Mouse (Mus musculus): Measurements from ENCODE around the gene Dock1.

Gene Dock1

GRCm38 (mm10) chr7:134696126-134696979 lies 25.9 kb downstream of the Dock1 start:
- no peak for DNase-seq

DNA sequence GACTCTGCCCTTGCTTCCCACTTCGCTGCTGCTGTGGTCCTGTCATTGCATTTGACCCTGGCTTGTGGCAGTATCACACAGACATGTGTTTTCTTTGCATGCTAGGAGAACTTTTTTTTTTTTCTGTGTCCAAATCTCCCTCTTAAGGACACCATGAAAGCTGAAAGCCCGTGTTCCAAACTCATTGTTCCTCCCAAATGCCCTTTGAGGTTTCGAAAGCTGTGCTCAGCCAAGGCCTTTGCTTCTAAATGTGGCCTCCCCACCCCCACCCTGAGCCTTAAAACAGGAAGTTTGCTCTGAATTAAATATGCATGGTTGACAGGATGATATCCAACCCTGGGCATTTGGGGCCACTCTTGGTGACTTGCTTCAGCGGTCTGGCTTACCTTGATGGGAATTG lies 27.0 kb downstream of the Dock1 start:
- DNase-seq = no peak

GRCm38 (mm10) chr7:134698246-134698645 lies 27.8 kb downstream of the Dock1 start:
- no peak for DNase-seq

DNA sequence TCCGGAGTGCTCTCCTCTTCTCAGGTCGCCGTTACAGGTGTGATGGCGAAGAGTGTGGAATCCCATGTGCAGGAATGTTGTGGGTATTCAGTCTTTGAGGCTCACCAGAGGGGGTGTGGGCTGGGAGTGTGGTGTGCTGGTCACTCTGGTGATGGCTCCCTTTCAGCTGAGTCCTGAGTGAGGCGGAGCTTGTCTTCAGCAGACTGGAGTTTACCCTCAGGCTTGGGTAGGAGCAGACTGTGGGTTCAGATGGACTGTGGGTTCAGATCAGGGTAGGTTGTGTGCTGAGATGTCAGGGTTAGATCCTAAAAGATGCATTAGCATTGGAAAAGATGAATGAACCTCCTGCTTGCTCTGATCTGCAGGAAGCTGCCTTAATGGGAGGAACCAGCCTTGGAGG lies 29.5 kb downstream of the Dock1 start:
- DNase-seq = no peak

DNA sequence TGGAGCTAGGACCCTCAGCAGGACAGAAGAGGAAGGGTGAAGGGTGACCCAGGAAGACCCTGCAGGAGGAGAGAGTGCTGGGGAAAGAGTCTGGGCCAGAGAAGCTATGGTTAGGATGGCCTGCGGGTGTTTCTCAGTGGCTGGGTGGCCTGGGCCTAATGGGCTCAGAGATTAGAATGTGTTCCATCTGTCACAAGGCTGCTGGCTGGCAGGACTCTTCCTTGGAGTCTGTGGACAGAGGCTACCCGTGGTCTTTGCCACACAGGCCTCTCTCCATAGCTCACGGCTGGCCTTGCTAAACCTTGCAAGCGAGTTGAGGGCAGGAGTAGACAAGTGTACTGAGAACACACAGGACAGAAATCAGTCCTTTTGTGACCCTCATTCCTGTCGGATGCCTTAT lies 32.0 kb downstream of the Dock1 start:
- DNase-seq = peak; percentile 36

- DNase-seq = no peak
Measured at GRCm38 (mm10) chr7:134703704-134704103, 33.2 kb downstream of the Dock1 start.

GRCm38 (mm10) chr7:134709226-134709853 lies 38.9 kb downstream of the Dock1 start:
- DNase-seq = peak; percentile 86

- DNase-seq = no peak
Measured at GRCm38 (mm10) chr7:134711576-134711975, 41.1 kb downstream of the Dock1 start.

DNA sequence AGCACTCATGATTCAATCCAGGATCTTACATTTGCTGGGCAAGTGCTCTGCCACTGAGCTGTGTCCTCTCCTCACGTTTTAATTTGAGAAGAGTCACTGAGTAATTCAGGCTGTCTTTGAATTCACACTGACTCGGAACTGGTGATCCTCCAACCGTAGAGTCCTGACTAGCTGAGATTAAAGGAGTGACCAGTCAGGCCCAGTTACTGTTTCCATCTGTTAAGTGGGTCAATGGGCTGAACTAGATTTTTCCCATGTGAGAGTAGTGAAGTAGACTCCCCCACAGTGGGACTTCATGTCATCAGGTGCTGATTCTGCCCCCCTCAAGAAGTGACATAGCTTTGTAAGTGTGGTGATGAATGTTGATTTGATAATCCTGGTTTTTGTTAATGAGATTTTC lies 49.0 kb downstream of the Dock1 start:
- DNase-seq = no peak

DNA sequence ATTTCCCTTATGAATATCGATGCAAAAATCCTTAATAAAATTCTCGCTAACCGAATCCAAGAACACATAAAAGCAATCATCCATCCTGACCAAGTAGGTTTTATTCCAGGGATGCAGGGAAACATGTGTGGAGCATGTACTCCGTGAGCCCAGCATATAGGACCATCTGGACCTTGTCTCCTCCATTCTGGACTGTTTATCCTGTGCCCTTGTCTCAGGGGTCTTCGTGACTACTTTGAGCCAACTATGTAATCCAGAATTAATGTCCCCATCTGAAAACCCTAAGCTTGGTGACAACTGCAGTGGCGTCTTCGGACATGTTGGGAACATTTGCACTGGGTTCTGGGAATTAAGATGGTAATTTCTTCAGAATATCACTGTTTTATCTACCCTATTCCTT lies 51.9 kb downstream of the Dock1 start:
- DNase-seq = no peak

DNA sequence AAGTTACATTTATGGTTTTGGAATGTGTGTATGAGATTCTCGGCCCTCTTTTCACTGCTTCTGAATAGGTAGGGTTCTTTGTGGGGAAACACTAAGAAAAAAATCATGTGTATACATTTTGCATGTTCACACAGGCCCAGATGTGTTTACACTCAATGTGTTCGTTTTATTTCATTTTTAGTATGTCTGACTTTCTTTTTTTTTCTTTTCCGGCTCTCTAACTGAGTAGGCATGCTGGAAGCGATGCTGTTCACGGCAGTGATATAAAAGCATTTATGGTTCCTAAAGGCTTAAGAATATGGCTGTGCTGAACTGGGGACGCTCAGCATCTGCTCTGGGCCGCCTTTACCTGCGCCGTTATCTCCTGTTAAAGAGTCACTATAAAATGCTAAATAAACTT lies 52.5 kb downstream of the Dock1 start:
- DNase-seq = no peak

- DNase-seq = no peak
Measured at GRCm38 (mm10) chr7:134723509-134723908, 53.1 kb downstream of the Dock1 start.

- DNase-seq = no peak
Measured at GRCm38 (mm10) chr7:134724841-134725240, 54.4 kb downstream of the Dock1 start.

GRCm38 (mm10) chr7:134725551-134726529 lies 55.4 kb downstream of the Dock1 start:
- peak; percentile 58 for DNase-seq

GRCm38 (mm10) chr7:134726530-134727258 lies 56.2 kb downstream of the Dock1 start:
- no peak for DNase-seq

DNA sequence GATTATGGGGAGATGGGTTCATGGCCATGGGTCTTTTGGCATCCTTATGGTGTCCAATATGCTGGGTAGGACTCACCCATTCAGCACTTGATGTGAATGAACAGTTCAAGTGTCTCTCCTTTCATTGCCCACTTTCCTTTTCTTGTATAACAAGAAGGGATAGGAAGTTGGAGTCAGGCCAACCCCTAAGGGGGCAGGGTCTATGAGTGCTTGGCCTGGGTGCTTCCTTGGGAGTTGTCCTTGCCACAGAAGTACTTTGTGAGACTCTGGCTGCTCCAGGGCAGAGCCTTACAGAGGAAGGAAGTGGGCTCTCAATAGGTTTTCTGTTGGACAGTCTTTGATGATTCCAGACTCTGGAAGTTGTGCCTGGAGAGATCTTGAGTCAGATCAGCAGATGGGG lies 58.9 kb downstream of the Dock1 start:
- DNase-seq = no peak

DNA sequence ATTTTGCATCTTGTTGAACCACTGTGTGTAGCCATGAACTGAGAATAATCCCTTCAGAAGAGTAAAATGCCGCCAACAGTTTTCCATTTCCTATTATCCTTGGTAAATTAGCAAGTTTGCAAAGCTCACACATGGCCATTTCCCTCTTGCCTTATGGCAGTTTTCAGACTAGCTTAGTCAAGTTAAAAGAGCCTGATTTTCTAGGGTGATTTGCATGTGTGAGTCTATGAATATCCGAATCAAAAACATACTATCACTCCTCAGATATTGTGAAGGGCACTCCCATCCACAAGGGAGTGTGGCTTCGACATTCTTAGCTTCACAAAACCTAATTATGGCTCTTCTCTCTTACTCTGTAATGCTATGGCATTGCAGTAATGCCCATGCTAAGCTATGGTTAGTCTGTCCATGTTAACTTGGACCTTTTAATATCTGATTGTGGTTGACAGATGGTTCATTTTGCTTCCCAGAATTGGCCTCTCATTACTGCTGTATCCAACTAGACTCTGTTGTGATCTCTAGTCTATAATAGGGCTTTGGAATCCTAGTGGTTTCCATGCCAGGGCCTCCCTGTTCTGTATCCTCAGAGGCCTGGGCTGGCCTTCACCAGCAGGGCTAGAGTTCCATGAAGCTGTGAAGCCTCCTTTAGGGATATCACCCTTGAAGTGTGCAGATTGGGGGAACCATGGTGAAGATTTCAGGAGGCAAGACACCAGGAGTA lies 60.1 kb downstream of the Dock1 start:
- DNase-seq = no peak

GRCm38 (mm10) chr7:134747059-134747458 lies 76.6 kb downstream of the Dock1 start:
- no peak for DNase-seq

GRCm38 (mm10) chr7:134748376-134748775 lies 77.9 kb downstream of the Dock1 start:
- no peak for DNase-seq

GRCm38 (mm10) chr7:134749613-134750012 lies 79.2 kb downstream of the Dock1 start:
- no peak for DNase-seq

- DNase-seq = peak; percentile 83
Measured at GRCm38 (mm10) chr7:134751496-134751895, 81.0 kb downstream of the Dock1 start.

DNA sequence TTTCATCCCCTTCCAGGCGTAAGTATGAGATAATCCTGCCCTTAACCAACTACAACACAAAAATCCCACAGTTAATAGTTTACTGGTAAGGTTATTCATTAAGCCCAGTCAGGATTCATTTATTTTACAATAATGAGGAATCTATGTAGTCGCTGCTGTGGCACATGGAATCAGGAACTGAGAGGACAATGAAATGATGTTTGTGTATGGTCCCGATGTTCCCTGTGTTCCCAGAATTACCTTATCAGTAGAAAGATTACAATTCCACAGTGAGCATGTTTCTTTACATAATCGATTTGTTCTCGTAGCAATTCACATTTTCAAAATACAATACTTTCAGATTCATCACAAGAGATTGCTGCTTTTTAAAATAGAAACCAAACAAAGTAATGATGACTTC lies 83.0 kb downstream of the Dock1 start:
- no peak for DNase-seq

Measured in retina, postnatal 1 day (tissue).